Mouse (Mus musculus) ES-Bruce4 (cell line): Measurements from ENCODE around the gene Kcnj10.

Source experiments
- EP300 ChIP-seq: IDR thresholded peaks from 2 replicates; pipeline ENCODE4 v1.6.1; 2011; ENCODE audit warnings: low read depth, low read length; ENCODE audit not compliant: insufficient read depth
- POLR2A ChIP-seq: IDR thresholded peaks from one replicate; pipeline ENCODE4 v1.8.1; 2011; ENCODE audit warnings: low read length; ENCODE audit not compliant: insufficient read depth

DNA sequence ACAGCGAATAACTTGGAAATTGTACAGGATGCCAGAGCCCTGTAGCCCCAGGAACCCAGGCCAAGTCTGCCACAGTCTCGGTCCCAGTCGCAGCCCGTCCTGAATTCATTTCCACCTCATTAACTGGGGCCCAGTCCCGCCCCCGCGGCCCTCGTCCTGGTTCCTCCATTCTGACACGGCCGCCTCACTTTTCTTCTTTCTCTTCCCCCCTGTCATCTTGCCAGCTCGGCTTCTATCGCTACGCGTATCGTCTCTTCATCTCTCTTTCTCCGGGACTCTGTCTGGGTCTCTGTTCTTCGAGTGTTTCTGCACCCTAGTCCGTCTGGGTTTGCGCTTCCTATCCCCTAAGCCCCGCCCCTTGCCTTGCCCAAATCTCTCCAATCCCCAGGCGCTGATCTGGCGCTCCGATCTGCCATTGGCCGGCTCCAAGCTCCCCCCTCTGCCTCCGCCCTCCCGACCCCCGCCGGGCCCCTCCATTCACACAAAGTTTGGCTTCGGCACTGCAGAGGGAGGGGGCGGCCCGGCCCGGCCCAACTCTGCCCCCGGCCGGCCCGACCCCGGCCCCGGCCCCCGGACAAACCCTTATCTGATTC lies at the start of gene Kcnj10:
- TF ChIP-seq POLR2A: peak; percentile 16
- no peak for TF ChIP-seq EP300
